Comparison of ENCODE assay signal across 8 mouse cellular contexts in the genomic region with DNA sequence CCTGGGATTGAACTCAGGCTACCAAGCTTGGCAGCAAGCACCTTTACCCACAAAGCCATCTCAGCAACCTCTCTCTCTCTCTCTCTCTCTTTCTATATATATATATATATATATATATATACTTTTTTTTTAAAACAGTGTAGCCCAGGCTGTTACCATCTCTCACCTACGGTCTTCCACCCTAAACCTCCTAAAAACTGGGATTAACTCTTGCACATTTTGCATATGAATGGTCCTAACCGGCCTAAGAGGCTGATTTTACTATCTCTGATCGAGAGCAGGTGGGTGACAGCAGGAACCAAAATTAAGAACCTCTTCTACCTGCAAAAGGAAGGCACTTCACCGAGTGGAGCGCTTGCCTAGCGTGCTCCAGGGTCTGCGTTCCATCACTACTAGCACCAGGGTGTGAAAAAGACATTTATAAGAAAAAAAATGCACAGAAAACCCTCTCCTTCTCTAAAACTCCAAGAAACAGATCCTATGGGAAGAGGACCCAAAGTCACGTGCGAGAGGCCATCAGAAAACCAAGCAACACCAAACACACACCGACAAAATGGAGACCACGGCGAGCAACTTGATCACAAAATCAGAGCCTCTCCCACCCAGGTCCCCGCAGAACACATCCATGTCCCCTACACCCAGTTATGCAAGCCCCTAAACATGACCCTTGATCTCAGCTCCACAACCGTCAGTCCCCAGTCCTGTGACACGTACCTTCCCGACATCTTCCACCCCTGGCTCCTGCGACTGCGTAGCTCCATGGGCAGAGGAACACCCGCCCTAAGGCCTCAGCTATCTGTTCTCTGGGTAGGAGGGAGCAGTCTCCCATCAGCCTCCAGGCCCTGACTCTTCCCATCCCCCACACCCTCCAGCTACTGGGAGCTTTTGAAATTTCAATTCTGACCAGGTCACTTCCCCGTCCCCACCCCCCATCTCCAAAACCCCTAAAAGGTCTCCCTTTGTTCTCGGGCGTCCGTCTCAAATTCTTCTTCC. TPM values are rescaled to one million over a fixed set of nuclear protein-coding genes. Genes with fewer than 3 reads are reported as not detected.
DNase-seq lines count a peak whose midpoint lies in the region; ATAC-seq lines count a peak whose summit lies in the region.

A gene (minus strand): TSS at position 815 of the 993 bp plus-strand sequence.

- 57% methylated on average over 23 of the region's 23 CpGs for WGBS in lung, embryonic 15.5 days
- 27% methylated on average over 23 of the region's 23 CpGs for WGBS in midbrain, embryonic 13.5 days

- DNase-seq in lung, postnatal 10 days, result no peak
- peak; percentile 82 for DNase-seq in embryo, embryonic 10 days (ENCODE audit: low spot score)
- DNase-seq in layer of hippocampus, postnatal 14 days (ENCODE audit: low spot score in 2 of 2), result no peak
- no peak for DNase-seq in cerebellum, postnatal 14 days
- no peak for DNase-seq in frontal cortex, postnatal 36 days (ENCODE audit: low spot score in 2 of 2)

- H3K27me3 ChIP-seq in lung, embryonic 15.5 days, result no peaks in the 10 kb centered on the region
- no peaks in the 10 kb centered on the region for H3K27me3 ChIP-seq in midbrain, embryonic 13.5 days

- H3K4me3 ChIP-seq in lung, embryonic 15.5 days, result no peak within 1 kb of the TSS
- no peak within 1 kb of the TSS for H3K4me3 ChIP-seq in midbrain, embryonic 13.5 days (replicated peaks)

- H3K4me1 ChIP-seq in lung, embryonic 15.5 days, result peaks cover 31% of the 10 kb centered on the region
- peaks cover 19% of the 10 kb centered on the region for H3K4me1 ChIP-seq in midbrain, embryonic 13.5 days (replicated peaks)

- no peaks in the 10 kb centered on the region for H3K9me3 ChIP-seq in lung, embryonic 15.5 days
- H3K9me3 ChIP-seq in midbrain, embryonic 13.5 days, result no peaks in the 10 kb centered on the region

- no peak within 1 kb of the TSS for H3K9ac ChIP-seq in lung, embryonic 15.5 days
- no peak within 1 kb of the TSS for H3K9ac ChIP-seq in midbrain, embryonic 13.5 days (replicated peaks)

- no peak for ATAC-seq in lung, embryonic 15.5 days (ENCODE audit: borderline replicate concordance, extremely low read depth, low FRiP score, low TSS enrichment)
- ATAC-seq in granulocyte monocyte progenitor cell, adult 5-6 weeks (replicated peaks; ENCODE audit: poor library complexity, severe bottlenecking), result peak; percentile 15; the same call in 1 of the 2 replicates
- ATAC-seq in midbrain, embryonic 13.5 days, result no peak

- peak within 1 kb of the TSS; percentile 26 for H3K4me2 ChIP-seq in lung, embryonic 15.5 days
- H3K4me2 ChIP-seq in midbrain, embryonic 13.5 days (replicated peaks), result no peak within 1 kb of the TSS

- H3K36me3 ChIP-seq in lung, embryonic 15.5 days, result no peaks in the 10 kb centered on the region
- H3K36me3 ChIP-seq in midbrain, embryonic 13.5 days, result no peaks in the 10 kb centered on the region

- H3K27ac ChIP-seq in lung, embryonic 15.5 days, result peak within 1 kb of the TSS; percentile 90
- H3K27ac ChIP-seq in midbrain, embryonic 13.5 days, result no peak within 1 kb of the TSS; the same call in 1 of the 2 replicates

RNA-seq across cellular contexts. Expression of the gene that starts here (rescaled TPM):
- 44.7 and 46.0 TPM in 2 replicates for polyA plus RNA-seq in lung, embryonic 15.5 days (2015; fragmentation: Nextera tagmentation; extraction: Ambion mirVana)
- 53.0 and 58.3 TPM in 2 replicates for total RNA-seq in granulocyte monocyte progenitor cell, adult 5-6 weeks (2014; fragmentation: Nextera tagmentation)
- total RNA-seq in granulocyte monocyte progenitor cell, adult 5-6 weeks (2017), result 32.2 and 33.7 TPM in 2 replicates
- total RNA-seq in layer of hippocampus, postnatal 14 days (2021), result 100 to 1,000 TPM; 138 to 143 TPM
- polyA plus RNA-seq in midbrain, embryonic 13.5 days (2015; fragmentation: Nextera tagmentation; extraction: Ambion mirVana), result 85.4 and 86.8 TPM in 2 replicates
